Mouse (Mus musculus) liver, adult 2 months (tissue): ENCODE data around the gene Car4. TPM values are rescaled to one million over a fixed set of nuclear protein-coding genes. Genes with fewer than 3 reads are reported as not detected.

Source experiments
- DNase-seq: peaks from one replicate; pipeline ENCODE4 v3.0.0-alpha.2; 2011; ENCODE audit warnings: low read depth, low spot score; ENCODE audit errors: extremely low read depth
- H3K27ac ChIP-seq: fragments of 200-500 bp; replicated peaks from 2 replicates; pipeline ENCODE4 v1.5.1; 2012; ENCODE audit warnings: low read depth, mild to moderate bottlenecking, control low read depth, inconsistent platforms, low read length; ENCODE audit not compliant: insufficient read depth
- H3K27me3 ChIP-seq: fragments of 200-500 bp; 2 replicates; pipeline ENCODE4 v1.6.1; 2012; ENCODE audit warnings: mild to moderate bottlenecking, moderate library complexity, low read length, inconsistent platforms; ENCODE audit not compliant: control insufficient read depth, insufficient read depth
- H3K36me3 ChIP-seq: fragments of 200-500 bp; 2 replicates; pipeline ENCODE4 v1.6.1; 2012; ENCODE audit warnings: low read length, inconsistent platforms; ENCODE audit not compliant: control insufficient read depth, insufficient read depth
- H3K4me1 ChIP-seq: fragments of 200-500 bp; 2 replicates; pipeline ENCODE4 v1.6.1; 2011; ENCODE audit warnings: low read length; ENCODE audit not compliant: control insufficient read depth, insufficient read depth
- H3K4me3 ChIP-seq: fragments of 200-500 bp; 2 replicates; pipeline ENCODE4 v1.5.1; 2011; ENCODE audit warnings: low read depth, mild to moderate bottlenecking, control low read depth, low read length, moderate library complexity; ENCODE audit not compliant: insufficient read depth
- H3K79me2 ChIP-seq: fragments of 200-500 bp; 2 replicates; pipeline ENCODE4 v1.6.1; 2012; ENCODE audit warnings: inconsistent platforms, mild to moderate bottlenecking, low read length, moderate library complexity; ENCODE audit not compliant: control insufficient read depth, insufficient read depth
- H3K9ac ChIP-seq: fragments of 200-500 bp; 2 replicates; pipeline ENCODE4 v1.6.1; 2012; ENCODE audit warnings: low read depth, mild to moderate bottlenecking, control low read depth, inconsistent platforms, low read length
- CTCF ChIP-seq: fragments of 200-500 bp; IDR thresholded peaks from 2 replicates; pipeline ENCODE4 v1.5.1; 2011; ENCODE audit warnings: low read depth, low read length, control low read depth
- POLR2A ChIP-seq: fragments of 200-500 bp; IDR thresholded peaks from 2 replicates; pipeline ENCODE4 v1.6.1; 2011; ENCODE audit warnings: low read length, control low read depth; ENCODE audit not compliant: insufficient read depth; ENCODE audit errors: extremely low read depth
- WGBS: fragments of 180-500 bp; shearing (Covaris S2); methylation state at CpG from one replicate; pipeline ENCODE4 v1.1.7; 2018; 5-methylcytosine and 5-hydroxymethylcytosine counted together
- polyA plus RNA-seq: library from polyadenylated mRNA; depleted of rRNA; stranded (reverse); fragments of >200 nt; gene quantifications from 2 replicates; pipeline ENCODE4 v1.2.3, GENCODE M21; 2012
- total RNA-seq: library from RNA; depleted of rRNA; stranded (reverse); fragments of >200 nt; gene quantifications from 2 replicates; pipeline ENCODE4 v1.2.3, GENCODE M21; 2014

The Car4 gene
- total and polyA plus RNA-seq, 2 experiments, result 0.13 TPM; not detected in 1

DNA sequence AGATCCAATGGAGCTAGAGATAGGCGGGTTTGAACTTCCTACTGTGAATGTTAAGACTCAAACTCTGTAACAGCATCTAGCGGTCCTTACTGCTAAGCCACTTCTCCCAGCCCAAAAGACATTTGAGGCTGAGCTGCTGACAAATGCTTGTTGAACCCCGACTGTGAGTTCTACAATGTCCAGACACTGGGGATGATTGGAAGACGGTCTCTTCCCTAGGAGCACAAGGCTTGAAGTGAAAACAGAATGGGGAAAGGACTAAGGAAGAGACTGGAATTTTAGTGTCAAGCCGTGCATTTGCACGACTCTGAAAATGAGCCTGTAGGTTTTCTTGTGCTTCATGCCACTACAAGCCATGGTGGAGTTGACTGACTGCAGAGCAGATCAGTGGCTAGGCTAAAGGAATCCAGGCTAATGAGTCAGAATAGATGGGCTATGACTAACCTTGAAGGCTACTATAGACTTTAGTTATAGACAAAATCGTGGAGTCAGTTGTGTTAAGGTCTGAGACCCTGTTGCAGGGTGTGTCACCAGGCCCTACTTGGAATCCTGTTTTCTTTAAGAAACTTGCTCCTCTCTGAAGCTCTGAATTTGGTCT lies 40.8 kb upstream of the Car4 start:
- Histone ChIP-seq H3K4me3 (no peak overlapping the region), H3K36me3 (peaks cover 2% of the 10 kb centered on the region; the same call in 1 of the 2 replicates), H3K79me2 (peaks cover 4% of the 10 kb centered on the region), H3K27me3 (no peaks in the 10 kb centered on the region), H3K4me1 (no peaks in the 10 kb centered on the region; the same call in 1 of the 2 replicates), H3K9ac (no peak overlapping the region), H3K27ac (no peak overlapping the region)
- WGBS, result 63% methylated on average over 7 of the region's 7 CpGs
- TF ChIP-seq CTCF, result no peak
- TF ChIP-seq POLR2A, result no peak
- DNase-seq, result no peak

GRCm38 (mm10) chr11:84918425-84918824 lies 39.2 kb upstream of the Car4 start:
- TF ChIP-seq POLR2A (no peak), CTCF (peak; percentile 95)
- Histone ChIP-seq H3K36me3 (no peaks in the 10 kb centered on the region), H3K27me3 (no peaks in the 10 kb centered on the region), H3K79me2 (peaks cover 4% of the 10 kb centered on the region), H3K27ac (peak overlapping the region; percentile 6; the same call in 1 of the 2 replicates), H3K4me3 (no peak overlapping the region), H3K9ac (0 out of 2 replicates have a peak overlapping the region, but pooled peaks have one; percentile 4), H3K4me1 (no peaks in the 10 kb centered on the region; the same call in 1 of the 2 replicates)
- WGBS, result 5% methylated on average over 16 of the region's 16 CpGs
- DNase-seq, result peak; percentile 65

DNA sequence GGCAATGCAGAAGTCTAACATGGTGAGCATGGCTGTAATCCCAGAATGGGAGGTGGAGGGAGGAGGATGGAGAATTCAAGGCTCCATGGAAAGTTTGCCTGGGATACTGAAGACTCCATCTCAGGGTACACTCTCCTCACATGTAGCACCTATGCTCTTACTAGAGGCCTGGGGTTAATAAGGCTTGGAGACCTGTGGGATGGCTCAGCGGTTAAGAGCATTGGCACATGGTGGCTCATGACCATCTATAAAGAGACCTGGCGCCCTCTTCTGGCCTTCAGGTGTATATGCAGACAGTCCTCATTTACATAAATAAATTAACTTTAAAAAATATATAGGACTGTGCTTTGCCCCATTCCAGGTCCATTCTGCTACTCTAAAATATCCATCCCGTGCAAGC lies 38.3 kb upstream of the Car4 start:
- Histone ChIP-seq H3K27me3 (no peaks in the 10 kb centered on the region), H3K79me2 (peaks cover 4% of the 10 kb centered on the region), H3K36me3 (no peaks in the 10 kb centered on the region), H3K4me1 (no peaks in the 10 kb centered on the region; the same call in 1 of the 2 replicates), H3K9ac (no peak overlapping the region), H3K4me3 (no peak overlapping the region), H3K27ac (no peak overlapping the region)
- WGBS, result 32% methylated on average over 3 of the region's 3 CpGs
- TF ChIP-seq POLR2A, result no peak
- TF ChIP-seq CTCF, result peak; percentile 38; the same call in 1 of the 2 replicates
- DNase-seq, result peak; percentile 54

DNA sequence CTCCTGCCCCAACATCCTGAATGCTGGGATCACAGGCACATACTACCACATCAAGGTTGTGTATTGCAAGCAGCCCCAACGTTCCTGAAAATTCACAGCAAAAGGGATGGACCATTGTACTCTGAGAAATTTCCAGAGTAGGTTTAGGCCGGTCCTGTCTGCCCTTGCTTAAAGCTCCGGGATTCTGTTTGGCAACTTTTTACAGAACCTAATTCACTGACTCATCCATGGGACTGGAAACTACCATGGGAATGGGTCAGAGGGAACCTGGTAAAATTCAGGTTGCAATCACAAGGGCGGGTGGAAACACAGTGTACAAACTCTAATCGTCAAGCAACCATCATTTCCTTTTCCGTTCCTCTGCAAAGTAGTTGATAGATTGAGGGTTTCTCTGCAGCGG lies 37.6 kb upstream of the Car4 start:
- H3K9ac ChIP-seq, result no peak overlapping the region
- peaks cover 4% of the 10 kb centered on the region for H3K79me2 ChIP-seq
- no peak for DNase-seq
- TF ChIP-seq CTCF, result no peak
- no peak for TF ChIP-seq POLR2A
- H3K4me1 ChIP-seq, result no peaks in the 10 kb centered on the region; the same call in 1 of the 2 replicates
- no peaks in the 10 kb centered on the region for H3K27me3 ChIP-seq
- H3K27ac ChIP-seq, result no peak overlapping the region
- WGBS, result 63% methylated on average over 7 of the region's 7 CpGs
- no peaks in the 10 kb centered on the region for H3K36me3 ChIP-seq
- H3K4me3 ChIP-seq, result no peak overlapping the region

DNA sequence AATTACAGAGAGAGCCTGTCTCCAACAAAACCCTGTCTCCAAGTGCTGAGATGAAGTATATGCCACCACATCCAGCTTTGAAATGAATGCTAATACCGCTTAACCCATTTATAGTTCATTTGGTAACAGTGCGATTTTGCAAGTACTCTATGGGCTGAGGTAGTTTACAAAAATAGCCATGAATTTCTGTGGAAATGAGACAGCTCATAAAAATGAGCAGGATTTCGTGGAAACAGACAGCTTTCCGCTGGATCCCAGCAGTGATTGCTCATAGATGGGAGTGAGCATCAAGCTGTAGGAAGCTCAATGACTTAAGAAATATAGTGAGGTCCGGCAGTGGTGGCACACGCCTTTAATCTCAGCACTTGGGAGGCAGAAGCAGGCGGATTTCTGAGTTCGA lies 36.6 kb upstream of the Car4 start:
- H3K79me2 ChIP-seq, result peaks cover 2% of the 10 kb centered on the region
- H3K36me3 ChIP-seq, result no peaks in the 10 kb centered on the region
- H3K4me1 ChIP-seq, result no peaks in the 10 kb centered on the region
- WGBS, result 86% methylated on average over 8 of the region's 8 CpGs
- no peak overlapping the region for H3K4me3 ChIP-seq
- H3K9ac ChIP-seq, result no peak overlapping the region
- no peak for DNase-seq
- no peaks in the 10 kb centered on the region for H3K27me3 ChIP-seq
- no peak for TF ChIP-seq CTCF
- no peak for TF ChIP-seq POLR2A
- no peak overlapping the region for H3K27ac ChIP-seq

- H3K27ac ChIP-seq, result no peak overlapping the region
- WGBS, result 27% methylated on average over 6 of the region's 6 CpGs
- DNase-seq, result no peak
- no peak overlapping the region for H3K9ac ChIP-seq
- no peaks in the 10 kb centered on the region; the same call in 1 of the 2 replicates for H3K27me3 ChIP-seq
- H3K36me3 ChIP-seq, result no peaks in the 10 kb centered on the region
- TF ChIP-seq CTCF (no peak), POLR2A (no peak)
- H3K4me3 ChIP-seq, result no peak overlapping the region
- no peaks in the 10 kb centered on the region for H3K4me1 ChIP-seq
- H3K79me2 ChIP-seq, result no peaks in the 10 kb centered on the region
These were observed 25.3 kb upstream of the Car4 start for GRCm38 (mm10) chr11:84932261-84932660.
